Mouse (Mus musculus) forebrain, embryonic 13.5 days (tissue): Measurements from ENCODE around the gene Sirt6. TPM values are rescaled to one million over a fixed set of nuclear protein-coding genes. Genes with fewer than 3 reads are reported as not detected.
A peak's percentile ranks its signal among the peaks of the same experiment; 100 is the strongest.
"Not testable (repeated sequence)": the region's sequence is repeated elsewhere in the genome, so short reads cannot be mapped to it uniquely, and the experiment has no call there.

Experiments
- ATAC-seq: fragments of 200-750 bp; cut with Nextera tagmentation; 2 replicates; pipeline ENCODE4 v1.8.0; 2017
- H3K27ac ChIP-seq: fragments of 300-500 bp; sonication (generic); 2 replicates; pipeline ENCODE4 v1.5.1; 2015; ENCODE audit warnings: inconsistent platforms, mild to moderate bottlenecking, moderate library complexity
- H3K27me3 ChIP-seq: fragments of 300-500 bp; sonication (generic); 2 replicates; pipeline ENCODE4 v1.6.1; 2015; ENCODE audit warnings: mild to moderate bottlenecking, inconsistent platforms
- H3K36me3 ChIP-seq: fragments of 300-500 bp; sonication (generic); 2 replicates; pipeline ENCODE4 v1.6.1; 2015; ENCODE audit warnings: mild to moderate bottlenecking, inconsistent platforms; ENCODE audit not compliant: poor library complexity, severe bottlenecking
- H3K4me1 ChIP-seq: fragments of 300-500 bp; sonication (generic); 2 replicates; pipeline ENCODE4 v1.6.1; 2015; ENCODE audit warnings: inconsistent platforms
- H3K4me2 ChIP-seq: fragments of 300-500 bp; sonication (generic); 2 replicates; pipeline ENCODE4 v1.6.1; 2015; ENCODE audit warnings: inconsistent platforms, mild to moderate bottlenecking, moderate library complexity
- H3K4me3 ChIP-seq: fragments of 300-500 bp; sonication (generic); 2 replicates; pipeline ENCODE4 v1.5.1; 2015; ENCODE audit warnings: mild to moderate bottlenecking, inconsistent platforms
- H3K9ac ChIP-seq: fragments of 300-500 bp; sonication (generic); 2 replicates; pipeline ENCODE4 v1.6.1; 2015; ENCODE audit warnings: mild to moderate bottlenecking, inconsistent platforms
- H3K9me3 ChIP-seq: fragments of 300-500 bp; sonication (generic); replicated peaks from 2 replicates; pipeline ENCODE4 v1.6.1; 2016; ENCODE audit warnings: inconsistent platforms
- WGBS: fragments of 180-500 bp; shearing (Covaris S2); methylation state at CpG from one replicate; pipeline ENCODE4 v1.1.7; 2015; 5-methylcytosine and 5-hydroxymethylcytosine counted together
- polyA plus RNA-seq: library from polyadenylated mRNA; unstranded; fragments of >200 nt; fragmentation: Nextera tagmentation; extraction: Ambion mirVana; gene quantifications from 2 replicates; pipeline ENCODE4 v1.2.1, GENCODE M21; 2015

Sirt6 gene
- 56.6 and 65.3 TPM in 2 replicates for polyA plus RNA-seq

- H3K9me3 ChIP-seq: no peaks in the 10 kb centered on the region
- ATAC-seq: peak; percentile 93
These were observed at the start of gene Sirt6 for GRCm38 (mm10) chr10:81626994-81627835. TSS of gene Sirt6 (minus strand) at chr10:81627797.

GRCm38 (mm10) chr10:81656174-81656573 lies 28.6 kb upstream of the Sirt6 start:
- WGBS: 92% methylated on average over 2 of the region's 2 CpGs
- H3K4me1 ChIP-seq: no peaks in the 10 kb centered on the region
- H3K4me3 ChIP-seq: no peak overlapping the region
- no peaks in the 10 kb centered on the region for H3K27me3 ChIP-seq
- H3K9ac ChIP-seq: no peak overlapping the region
- ATAC-seq: no peak
- H3K27ac ChIP-seq: no peak overlapping the region
- no peak overlapping the region for H3K4me2 ChIP-seq
- peaks cover 67% of the 10 kb centered on the region for H3K9me3 ChIP-seq
- peaks cover 60% of the 10 kb centered on the region for H3K36me3 ChIP-seq

More at GRCm38 (mm10) chr10:81626994-81627835, at the start of gene Sirt6:
- Histone ChIP-seq H3K4me3 (peak within 1 kb of the TSS; percentile 78), H3K9ac (peak within 1 kb of the TSS; percentile 88), H3K4me1 (peaks cover 18% of the 10 kb centered on the region), H3K4me2 (peak within 1 kb of the TSS; percentile 88), H3K36me3 (peaks cover 33% of the 10 kb centered on the region), H3K27ac (peak within 1 kb of the TSS; percentile 88), H3K27me3 (0 out of 2 replicates have a peak, but pooled peaks cover 3% of the 10 kb centered on the region)
- 6% methylated on average over 40 of the region's 40 CpGs for WGBS

GRCm38 (mm10) chr10:81655178-81655577 lies 27.6 kb upstream of the Sirt6 start:
- peaks cover 73% of the 10 kb centered on the region for H3K9me3 ChIP-seq
- H3K36me3 ChIP-seq: peaks cover 60% of the 10 kb centered on the region
- no peak overlapping the region for H3K27ac ChIP-seq
- H3K4me1 ChIP-seq: peaks cover 2% of the 10 kb centered on the region; the same call in 1 of the 2 replicates
- ATAC-seq: no peak
- H3K27me3 ChIP-seq: no peaks in the 10 kb centered on the region
- no peak overlapping the region for H3K4me2 ChIP-seq
- H3K9ac ChIP-seq: no peak overlapping the region
- H3K4me3 ChIP-seq: no peak overlapping the region
- 96% methylated on average over 10 of the region's 10 CpGs for WGBS

- H3K27ac ChIP-seq: peak within 1 kb of the TSS; percentile 75; the same call in 1 of the 2 replicates
- H3K9me3 ChIP-seq: peaks cover 32% of the 10 kb centered on the region
- peak within 1 kb of the TSS; percentile 75 for H3K9ac ChIP-seq
- not testable (repeated sequence) for H3K27me3 ChIP-seq, H3K4me1 ChIP-seq
- H3K4me2 ChIP-seq: peak within 1 kb of the TSS; percentile 68
- peaks cover 23% of the 10 kb centered on the region for H3K36me3 ChIP-seq
- H3K4me3 ChIP-seq: peak within 1 kb of the TSS; percentile 52
- 3% methylated on average over 31 of the region's 52 CpGs for WGBS
- ATAC-seq: peak; percentile 99
These were observed 21.5 kb upstream of the Sirt6 start, which contains the start of gene Gm10778 for GRCm38 (mm10) chr10:81648803-81649775. TSS of gene Gm10778 (plus strand) at chr10:81649059.

- H3K4me3 ChIP-seq: no peak overlapping the region
- 0 out of 2 replicates have a peak, but pooled peaks cover 6% of the 10 kb centered on the region for H3K9me3 ChIP-seq
- peaks cover 2% of the 10 kb centered on the region; the same call in 1 of the 2 replicates for H3K36me3 ChIP-seq
- no peak overlapping the region for H3K9ac ChIP-seq
- no peak overlapping the region for H3K4me2 ChIP-seq
- 86% methylated on average over 7 of the region's 7 CpGs for WGBS
- no peak overlapping the region for H3K27ac ChIP-seq
- no peak for ATAC-seq
- no peaks in the 10 kb centered on the region for H3K27me3 ChIP-seq
- H3K4me1 ChIP-seq: peaks cover 29% of the 10 kb centered on the region
These were observed 18.5 kb upstream of the Sirt6 start for GRCm38 (mm10) chr10:81646015-81646555.

GRCm38 (mm10) chr10:81645391-81645790 lies 17.8 kb upstream of the Sirt6 start:
- WGBS: 89% methylated on average over 4 of the region's 4 CpGs
- no peaks in the 10 kb centered on the region for H3K9me3 ChIP-seq
- peaks cover 32% of the 10 kb centered on the region for H3K4me1 ChIP-seq
- H3K27ac ChIP-seq: no peak overlapping the region
- no peak for ATAC-seq
- no peak overlapping the region for H3K4me3 ChIP-seq
- no peaks in the 10 kb centered on the region for H3K27me3 ChIP-seq
- no peak overlapping the region for H3K4me2 ChIP-seq
- H3K9ac ChIP-seq: no peak overlapping the region
- H3K36me3 ChIP-seq: no peaks in the 10 kb centered on the region

- ATAC-seq: no peak
- H3K4me2 ChIP-seq: 0 out of 2 replicates have a peak overlapping the region, but pooled peaks have one; percentile 95
- 94% methylated on average over 18 of the region's 18 CpGs for WGBS
- H3K27me3 ChIP-seq: no peaks in the 10 kb centered on the region
- no peak overlapping the region for H3K4me3 ChIP-seq
- H3K36me3 ChIP-seq: no peaks in the 10 kb centered on the region
- 0 out of 2 replicates have a peak overlapping the region, but pooled peaks have one; percentile 8 for H3K9ac ChIP-seq
- no peaks in the 10 kb centered on the region for H3K9me3 ChIP-seq
- H3K4me1 ChIP-seq: peaks cover 26% of the 10 kb centered on the region
- H3K27ac ChIP-seq: no peak overlapping the region
These were observed 17.1 kb upstream of the Sirt6 start for GRCm38 (mm10) chr10:81644716-81645115.

GRCm38 (mm10) chr10:81644162-81644561 lies 16.6 kb upstream of the Sirt6 start:
- no peaks in the 10 kb centered on the region for H3K9me3 ChIP-seq
- peak overlapping the region; percentile 95; the same call in 1 of the 2 replicates for H3K27ac ChIP-seq
- ATAC-seq: peak; percentile 29; the same call in 1 of the 2 replicates
- peaks cover 26% of the 10 kb centered on the region for H3K4me1 ChIP-seq
- H3K4me3 ChIP-seq: peak overlapping the region; percentile 74
- WGBS: 60% methylated on average over 2 of the region's 2 CpGs
- H3K9ac ChIP-seq: peak overlapping the region; percentile 97
- no peaks in the 10 kb centered on the region for H3K36me3 ChIP-seq
- H3K27me3 ChIP-seq: no peaks in the 10 kb centered on the region
- peak overlapping the region; percentile 95 for H3K4me2 ChIP-seq

- Histone ChIP-seq H3K9me3 (no peaks in the 10 kb centered on the region), H3K4me2 (peak overlapping the region; percentile 95), H3K36me3 (no peaks in the 10 kb centered on the region), H3K4me1 (peaks cover 26% of the 10 kb centered on the region), H3K27ac (peak overlapping the region; percentile 95), H3K4me3 (peak overlapping the region; percentile 74), H3K27me3 (no peaks in the 10 kb centered on the region), H3K9ac (peak overlapping the region; percentile 97)
- WGBS: 1% methylated on average over 60 of the region's 75 CpGs
- ATAC-seq: peak; percentile 91
These were observed 16.0 kb upstream of the Sirt6 start for GRCm38 (mm10) chr10:81643449-81644055.

GRCm38 (mm10) chr10:81642648-81643448 lies 15.3 kb upstream of the Sirt6 start:
- ATAC-seq: peak; percentile 58
- Histone ChIP-seq H3K36me3 (no peaks in the 10 kb centered on the region), H3K9ac (peak overlapping the region; percentile 97), H3K4me3 (peak overlapping the region; percentile 74), H3K4me1 (peaks cover 26% of the 10 kb centered on the region), H3K4me2 (peak overlapping the region; percentile 95), H3K9me3 (no peaks in the 10 kb centered on the region), H3K27me3 (no peaks in the 10 kb centered on the region), H3K27ac (peak overlapping the region; percentile 95)
- WGBS: 21% methylated on average over 24 of the region's 24 CpGs
